ENCODE assay signal across 9 mouse cellular contexts in the genomic region with DNA sequence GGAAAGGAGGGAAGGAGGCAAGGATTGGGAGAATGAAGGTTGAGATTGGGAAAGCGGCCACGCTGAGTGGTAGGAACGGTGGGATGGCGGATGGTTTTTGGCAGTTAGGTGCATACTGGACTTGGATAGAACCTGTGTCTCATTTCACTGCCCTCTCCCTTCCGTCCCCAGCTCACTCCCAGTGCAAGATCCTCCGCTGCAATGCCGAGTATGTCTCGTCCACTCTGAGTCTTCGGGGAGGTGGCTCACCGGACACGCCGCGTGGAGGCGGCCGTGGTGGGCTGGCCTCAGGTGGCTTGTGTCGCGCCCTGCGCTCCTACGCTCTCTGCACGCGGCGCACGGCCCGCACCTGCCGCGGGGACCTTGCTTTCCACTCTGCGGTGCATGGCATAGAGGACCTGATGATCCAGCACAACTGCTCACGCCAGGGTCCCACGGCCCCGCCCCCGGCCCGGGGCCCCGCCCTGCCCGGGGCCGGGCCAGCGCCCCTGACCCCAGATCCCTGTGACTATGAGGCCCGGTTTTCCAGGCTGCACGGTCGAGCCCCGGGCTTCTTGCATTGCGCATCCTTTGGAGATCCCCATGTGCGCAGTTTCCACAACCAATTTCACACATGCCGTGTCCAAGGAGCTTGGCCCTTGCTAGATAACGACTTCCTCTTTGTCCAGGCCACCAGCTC. TPM values are rescaled to one million over a fixed set of nuclear protein-coding genes. Genes with fewer than 3 reads are reported as not detected.
DNase-seq lines count a peak whose midpoint lies in the region; ATAC-seq lines count a peak whose summit lies in the region.
"Had no signal": no experiment of that assay in that cellular context is flagged by ENCODE, and none has a peak within 500 bp of the region (broad histone marks: within the 10 kb centered on the region; RNA-seq: fewer than 3 reads in every experiment).

No protein-coding gene starts in this region.

- peaks cover 18% of the 10 kb centered on the region; the same call in 1 of the 2 replicates for H3K27me3 ChIP-seq in forebrain, embryonic 14.5 days (replicated peaks; ENCODE audit: control insufficient read depth, insufficient read depth, low read length)
- peaks cover 51% of the 10 kb centered on the region for H3K27me3 ChIP-seq in liver, embryonic 11.5 days (replicated peaks; ENCODE audit: control insufficient read depth, insufficient read depth, low read length)
- H3K27me3 ChIP-seq in stomach, embryonic 16.5 days (ENCODE audit: control insufficient read depth, insufficient read depth, low read length): peaks cover 31% of the 10 kb centered on the region

- WGBS in forebrain, embryonic 14.5 days: 4% methylated on average over 44 of the region's 44 CpGs
- WGBS in liver, embryonic 11.5 days: 5% methylated on average over 44 of the region's 44 CpGs
- WGBS in stomach, embryonic 16.5 days: 4% methylated on average over 44 of the region's 44 CpGs

- H3K27ac ChIP-seq in forebrain, embryonic 14.5 days (ENCODE audit: low read depth, low read length): no peak overlapping the region
- H3K27ac ChIP-seq in liver, embryonic 11.5 days (ENCODE audit: low read depth, low read length): no peak overlapping the region
- H3K27ac ChIP-seq in stomach, embryonic 16.5 days (ENCODE audit: low read length): no peak overlapping the region

- H3K9ac ChIP-seq in forebrain, embryonic 14.5 days (ENCODE audit: low read length): peak overlapping the region; percentile 48
- no peak overlapping the region for H3K9ac ChIP-seq in liver, embryonic 11.5 days (ENCODE audit: low read depth, low read length)
- peak overlapping the region; percentile 50; the same call in 1 of the 2 replicates for H3K9ac ChIP-seq in stomach, embryonic 16.5 days (ENCODE audit: low read length)

- no peaks in the 10 kb centered on the region for H3K9me3 ChIP-seq in forebrain, embryonic 14.5 days (replicated peaks; ENCODE audit: control insufficient read depth, low read length)
- no peaks in the 10 kb centered on the region for H3K9me3 ChIP-seq in liver, embryonic 11.5 days (ENCODE audit: control insufficient read depth, low read length)
- H3K9me3 ChIP-seq in stomach, embryonic 16.5 days (replicated peaks; ENCODE audit: control insufficient read depth, low read length): no peaks in the 10 kb centered on the region

- ATAC-seq in forebrain, embryonic 14.5 days: no peak
- ATAC-seq in liver, embryonic 11.5 days (replicated peaks; ENCODE audit: low FRiP score): no peak; the same call in 1 of the 2 replicates
- no peak for ATAC-seq in stomach, embryonic 16.5 days (ENCODE audit: insufficient read depth, low FRiP score)

- H3K36me3 ChIP-seq in forebrain, embryonic 14.5 days (ENCODE audit: control insufficient read depth, insufficient read depth, low read length): no peaks in the 10 kb centered on the region
- H3K36me3 ChIP-seq in liver, embryonic 11.5 days (ENCODE audit: control insufficient read depth, insufficient read depth, low read length): no peaks in the 10 kb centered on the region
- no peaks in the 10 kb centered on the region for H3K36me3 ChIP-seq in stomach, embryonic 16.5 days (ENCODE audit: control insufficient read depth, insufficient read depth, low read length)

- peak overlapping the region; percentile 31 for H3K4me3 ChIP-seq in forebrain, embryonic 14.5 days (ENCODE audit: low read depth, low read length)
- H3K4me3 ChIP-seq in liver, embryonic 11.5 days (ENCODE audit: low read depth, low read length): peak overlapping the region; percentile 45
- peak overlapping the region; percentile 42 for H3K4me3 ChIP-seq in stomach, embryonic 16.5 days (replicated peaks; ENCODE audit: low read length)

- H3K4me2 ChIP-seq in forebrain, embryonic 14.5 days (ENCODE audit: low read length): peak overlapping the region; percentile 56
- H3K4me2 ChIP-seq in liver, embryonic 11.5 days: peak overlapping the region; percentile 71
- peak overlapping the region; percentile 63 for H3K4me2 ChIP-seq in stomach, embryonic 16.5 days (ENCODE audit: low read depth, low read length)

- peak; percentile 33 for DNase-seq in ovary, postnatal 36 days (ENCODE audit: low spot score)
- DNase-seq in ovary, postnatal 10 days (ENCODE audit: low spot score): no peak
- no peak for DNase-seq in forebrain, embryonic 14.5 days (ENCODE audit: low spot score)
- DNase-seq in liver, embryonic 11.5 days (ENCODE audit: low spot score): no peak
- DNase-seq in layer of hippocampus, postnatal 36 days: no peak
- DNase-seq in left cerebral cortex, adult 11 months (ENCODE audit: low spot score): no peak
- DNase-seq in thymus, postnatal 36 days: no peak

- peaks cover 4% of the 10 kb centered on the region; the same call in 1 of the 2 replicates for H3K4me1 ChIP-seq in forebrain, embryonic 14.5 days (ENCODE audit: control insufficient read depth, insufficient read depth, low read length)
- H3K4me1 ChIP-seq in liver, embryonic 11.5 days (replicated peaks; ENCODE audit: control insufficient read depth, insufficient read depth, low read length): peaks cover 4% of the 10 kb centered on the region; the same call in 1 of the 2 replicates
- 0 out of 2 replicates have a peak, but pooled peaks cover 6% of the 10 kb centered on the region for H3K4me1 ChIP-seq in stomach, embryonic 16.5 days (ENCODE audit: control insufficient read depth, insufficient read depth, low read length)

RNA-seq across cellular contexts. Expression of a gene that starts 2.0 kb away (rescaled TPM):
- polyA plus RNA-seq in forebrain, embryonic 14.5 days (2014; fragmentation: Nextera tagmentation; extraction: Ambion mirVana): 0.41 and 0.52 TPM in 2 replicates
- polyA plus RNA-seq in liver, embryonic 11.5 days (2014; fragmentation: Nextera tagmentation; extraction: Ambion mirVana): 0.19 and 0.32 TPM in 2 replicates
- polyA plus RNA-seq in stomach, embryonic 16.5 days (2015; fragmentation: Nextera tagmentation; extraction: Ambion mirVana): 0.50 and 3.8 TPM in 2 replicates
- under 1 TPM in 1 of 2 experiments, not detected in 1; 0.25 TPM for total RNA-seq in layer of hippocampus, postnatal 36 days (2021)
- total RNA-seq: megakaryocyte-erythroid progenitor cell, adult 5-6 weeks had no signal

RNA-seq across cellular contexts. Expression of a gene that starts 30.8 kb away (rescaled TPM):
- polyA plus RNA-seq in forebrain, embryonic 14.5 days (2014; fragmentation: Nextera tagmentation; extraction: Ambion mirVana): 60.7 and 79.0 TPM in 2 replicates
- polyA plus RNA-seq in liver, embryonic 11.5 days (2014; fragmentation: Nextera tagmentation; extraction: Ambion mirVana): 41.1 and 44.0 TPM in 2 replicates
- polyA plus RNA-seq in stomach, embryonic 16.5 days (2015; fragmentation: Nextera tagmentation; extraction: Ambion mirVana): 164 and 179 TPM in 2 replicates
- 10 to 100 TPM; 20.7 to 32.2 TPM for total RNA-seq in layer of hippocampus, postnatal 36 days (2021)

RNA-seq across cellular contexts. Expression of a gene that starts 49.8 kb away (rescaled TPM):
- polyA plus RNA-seq in forebrain, embryonic 14.5 days (2014; fragmentation: Nextera tagmentation; extraction: Ambion mirVana): 0.45 TPM in 1 of 2 replicates, not detected in the other
- 0.49 and 1.0 TPM in 2 replicates for polyA plus RNA-seq in liver, embryonic 11.5 days (2014; fragmentation: Nextera tagmentation; extraction: Ambion mirVana)
- polyA plus RNA-seq in stomach, embryonic 16.5 days (2015; fragmentation: Nextera tagmentation; extraction: Ambion mirVana): 0.89 and 1.1 TPM in 2 replicates
- total RNA-seq in layer of hippocampus, postnatal 36 days (2021): not detected
- total RNA-seq: megakaryocyte-erythroid progenitor cell, adult 5-6 weeks had no signal
